Mouse (Mus musculus) spleen, postnatal 10 days (tissue): ENCODE measurements at regions not wholly inside any gene's neighbourhood (a gene's known extent, or its start where the extent isn't known, plus 50 kb on each side); places are given as distances from the start of the nearest gene placed in this dataset.

ENCODE experiments used
- DNase-seq, 2 experiments: peaks; one replicate each; pipeline ENCODE4 v3.0.0; 2021 to 2022; ENCODE audit warnings: low spot score in 2 of 2

- DNase-seq, result no peak
Measured at GRCm38 (mm10) chr2:50698841-50699240, 402.2 kb upstream of the Mmadhc start.

DNA sequence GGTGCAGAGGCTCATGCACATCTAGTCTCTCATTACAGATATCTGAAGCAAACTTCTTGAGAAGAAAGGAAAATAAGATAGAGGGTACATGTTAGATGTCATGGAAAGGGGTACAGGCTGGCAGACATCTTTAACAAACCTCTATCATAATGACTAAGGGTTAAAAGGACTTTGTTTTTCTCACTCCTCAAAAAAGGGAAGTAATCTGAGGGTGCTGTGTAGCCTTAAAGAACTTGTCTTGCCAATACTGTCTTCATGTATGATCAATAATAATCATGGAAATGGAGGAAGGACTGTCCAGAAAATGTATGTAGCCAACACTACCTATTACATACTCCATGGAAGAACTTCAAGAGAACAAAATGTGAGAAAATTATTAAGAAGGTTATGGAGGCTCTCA is 400.0 kb upstream of the Mmadhc start:
- DNase-seq, result no peak

GRCm38 (mm10) chr2:50694849-50695248 is 398.2 kb upstream of the Mmadhc start:
- no peak for DNase-seq

DNA sequence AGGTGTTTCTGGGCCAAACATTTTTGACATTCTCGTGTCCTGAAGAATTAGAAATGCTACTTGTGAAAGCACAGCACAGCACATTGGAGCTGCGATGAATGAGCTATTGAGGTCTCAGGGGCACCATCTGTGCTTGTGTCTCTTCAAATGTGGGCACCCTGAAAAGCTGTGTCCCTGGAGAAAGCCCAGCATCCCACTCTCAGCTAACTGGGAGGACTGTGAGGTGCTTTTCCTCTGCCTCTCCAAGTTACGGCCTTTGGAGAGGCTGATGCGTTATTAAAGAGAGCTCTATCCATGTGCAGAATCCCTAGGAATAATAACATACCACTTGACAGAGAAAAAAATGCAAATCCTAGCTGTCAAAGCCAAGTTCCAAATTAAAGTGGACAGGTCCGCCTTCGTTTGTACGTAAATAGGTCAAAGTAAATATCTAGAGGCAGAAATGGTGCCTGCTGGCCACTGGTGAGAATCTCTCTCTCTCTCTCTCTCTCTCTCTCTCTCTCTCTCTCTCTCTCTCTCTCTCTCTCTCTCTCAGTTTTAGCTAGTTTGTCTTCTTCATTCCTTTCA is 397.3 kb upstream of the Mmadhc start:
- DNase-seq, result no peak

DNA sequence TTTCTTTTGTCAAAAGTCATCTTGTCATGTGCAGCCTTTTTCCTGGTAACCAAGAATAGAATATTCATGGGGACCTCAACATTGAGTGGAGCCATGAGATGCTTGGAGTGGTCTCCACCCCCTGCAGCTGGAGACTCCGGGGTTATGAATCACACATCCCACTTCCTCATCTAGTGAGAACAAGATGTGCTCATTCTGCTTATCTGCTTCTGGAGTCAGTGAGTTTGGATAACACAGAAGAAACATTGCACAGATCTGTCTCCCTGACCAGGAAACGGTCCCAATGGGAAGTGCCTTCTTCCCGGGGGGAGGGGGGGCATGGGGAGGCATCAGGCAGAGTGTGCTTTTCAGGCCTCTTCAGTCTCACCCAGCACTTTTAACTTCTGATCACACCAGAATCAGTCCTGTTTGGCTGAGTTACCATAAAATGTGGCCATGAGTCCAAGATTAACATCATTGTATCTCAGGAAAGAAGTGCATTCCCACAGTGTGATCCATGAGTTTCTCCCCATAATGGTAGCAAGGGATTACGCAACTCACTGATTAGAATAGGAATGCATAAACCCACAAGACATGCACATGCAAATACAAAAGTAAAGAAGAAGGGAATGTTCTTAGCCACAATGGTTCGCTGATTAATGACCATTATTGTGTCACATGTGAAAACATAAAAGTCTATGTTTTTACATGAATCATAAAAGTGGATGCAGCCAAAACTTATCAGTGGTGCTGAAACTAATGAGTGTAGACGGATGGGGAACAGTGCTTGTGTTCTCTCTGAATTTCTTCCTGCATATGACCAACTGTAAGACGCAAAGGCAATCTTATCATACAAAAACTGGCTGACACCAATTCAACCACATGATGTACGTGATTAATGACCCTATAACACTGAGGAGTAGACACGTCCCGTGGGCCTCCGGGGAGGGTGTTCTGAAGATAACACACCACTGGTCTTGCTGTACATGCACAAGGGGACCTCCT is 393.8 kb upstream of the Mmadhc start:
- no peak for DNase-seq

- DNase-seq, result peak in 1 of 2 experiments; percentile 21
Measured at GRCm38 (mm10) chr2:50687672-50688151, 391.1 kb upstream of the Mmadhc start.

DNA sequence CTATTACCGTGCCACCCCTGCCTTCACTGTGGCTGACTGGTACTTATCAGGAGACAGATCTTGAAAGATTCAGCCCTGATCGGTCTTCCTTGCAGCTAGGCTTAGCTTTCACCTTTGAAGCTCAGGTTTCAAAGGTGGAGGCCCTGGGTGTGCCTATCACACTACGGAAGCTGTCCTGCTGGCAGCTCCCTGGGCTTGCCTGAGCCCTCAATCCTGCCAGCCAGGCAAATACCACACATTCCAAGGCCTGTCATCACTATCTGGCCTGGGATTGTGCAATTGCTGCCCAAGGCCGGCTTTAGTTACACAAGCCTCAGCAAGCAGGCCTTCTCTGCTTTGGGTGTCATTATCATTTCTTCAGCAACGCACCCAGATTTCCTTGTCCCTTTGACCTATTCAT is 390.6 kb upstream of the Mmadhc start:
- no peak for DNase-seq

GRCm38 (mm10) chr2:50677456-50677855 is 380.9 kb upstream of the Mmadhc start:
- DNase-seq, result no peak

DNA sequence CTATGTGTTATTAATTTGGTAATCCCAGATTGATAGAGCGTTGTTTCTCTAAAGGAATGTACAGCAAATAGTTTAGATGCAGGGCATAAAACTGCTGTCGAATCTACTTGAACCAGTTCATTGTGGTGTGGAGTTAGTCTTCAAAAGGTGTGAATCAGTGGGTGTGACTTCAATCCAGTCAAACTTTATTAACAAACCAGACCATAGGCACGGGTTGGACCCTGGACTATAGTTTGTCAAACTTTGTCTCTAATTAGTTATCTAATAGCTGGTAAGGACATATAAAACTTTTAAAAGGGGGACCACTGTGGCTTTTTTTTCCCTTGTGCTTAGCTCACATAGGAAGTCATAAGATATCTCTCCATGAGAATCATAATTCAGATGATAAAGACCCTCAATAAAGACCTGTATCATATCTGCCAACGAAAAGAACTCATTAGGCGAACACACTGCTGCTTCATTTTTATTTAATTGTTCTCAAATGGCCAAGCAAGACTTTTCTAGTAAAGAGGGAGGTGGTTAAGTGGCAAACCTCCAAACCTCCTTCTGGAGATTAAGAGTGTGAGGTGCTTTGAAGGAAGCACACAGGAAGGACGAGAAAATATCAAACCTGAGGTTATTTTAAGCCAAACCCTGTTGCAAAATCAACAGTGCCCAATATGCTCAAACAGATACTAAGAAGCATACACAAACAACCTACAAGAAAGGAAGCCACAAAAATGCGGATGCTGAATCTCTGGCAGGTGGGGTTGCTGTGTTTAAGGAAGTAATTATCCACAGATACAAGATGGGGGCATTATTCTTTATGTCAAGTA is 379.3 kb upstream of the Mmadhc start:
- DNase-seq, result no peak

GRCm38 (mm10) chr2:50674856-50675175 is 378.2 kb upstream of the Mmadhc start:
- no peak for DNase-seq

DNA sequence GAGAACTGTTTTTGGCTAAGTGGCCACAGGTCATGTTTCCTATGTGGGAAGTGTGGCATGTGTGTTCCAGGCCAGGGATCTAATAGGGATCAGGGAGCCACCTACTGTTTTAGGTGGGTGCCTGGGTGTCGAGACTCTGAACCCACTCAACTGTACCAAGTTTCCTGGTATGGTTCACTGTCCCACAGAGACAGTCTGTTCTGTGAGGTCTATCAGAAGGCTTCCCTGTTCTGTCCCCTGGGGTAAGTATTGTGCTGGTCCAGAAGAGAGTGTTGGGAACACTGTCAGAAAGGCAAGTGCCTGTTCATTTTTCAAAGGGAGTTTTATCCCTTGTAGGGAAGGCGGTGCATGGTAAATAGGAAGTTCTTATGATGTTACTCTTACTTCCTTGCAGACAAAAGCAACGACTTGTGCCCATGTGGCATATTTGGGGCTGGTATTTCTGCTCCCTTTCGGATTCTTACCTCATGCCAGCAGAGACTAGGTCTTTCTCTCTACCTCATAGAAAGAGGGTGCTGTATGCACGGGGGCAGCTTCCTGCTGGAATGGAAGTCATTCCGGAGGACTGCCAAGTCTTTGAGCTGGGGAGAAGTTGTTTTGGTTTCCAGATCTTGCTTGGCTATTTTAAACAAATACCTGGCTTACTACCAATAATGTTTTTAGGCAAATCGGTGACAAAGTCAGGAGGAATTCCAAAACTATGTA is 377.7 kb upstream of the Mmadhc start:
- no peak for DNase-seq

- no peak for DNase-seq
Measured at GRCm38 (mm10) chr2:50669297-50669696, 372.7 kb upstream of the Mmadhc start.

GRCm38 (mm10) chr2:50668789-50669188 is 372.2 kb upstream of the Mmadhc start:
- DNase-seq, result no peak

DNA sequence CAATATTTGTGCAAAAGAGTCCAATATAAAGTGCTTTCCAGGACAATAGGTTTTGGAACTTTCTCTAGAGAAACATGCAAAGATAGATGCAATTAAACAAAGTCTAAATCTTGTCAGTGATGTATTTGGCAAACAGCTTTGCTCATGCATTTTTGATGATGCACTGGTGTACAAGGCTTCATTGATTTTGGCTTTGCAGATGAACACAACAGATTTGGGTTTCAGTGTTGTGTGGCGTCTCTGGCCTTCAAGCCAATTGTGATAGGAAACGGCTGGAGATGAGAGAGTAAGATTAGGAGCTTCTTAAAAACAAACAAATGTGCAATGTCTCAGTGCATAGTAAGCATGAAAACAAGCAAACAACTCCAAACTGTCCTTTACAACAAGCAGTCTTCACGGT is 370.6 kb upstream of the Mmadhc start:
- DNase-seq, result no peak

DNA sequence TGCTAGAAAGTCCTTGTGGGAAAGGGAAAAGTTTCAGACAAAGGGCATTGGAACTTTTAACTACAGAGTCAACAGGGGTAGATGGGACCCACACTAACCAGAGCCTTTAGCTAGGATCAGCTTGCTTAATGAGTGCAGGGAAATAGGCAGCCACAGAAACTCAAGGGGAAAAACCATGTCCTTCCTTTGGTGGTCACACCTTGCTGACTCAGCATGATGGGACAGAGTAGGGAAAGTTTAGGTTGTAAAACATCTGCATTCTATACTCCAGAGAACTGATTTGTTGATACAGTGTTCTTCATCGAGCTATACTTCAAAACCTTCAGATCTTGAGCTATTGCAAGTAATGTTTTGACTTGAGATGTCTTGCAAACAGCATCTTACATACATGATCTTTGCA is 365.9 kb upstream of the Mmadhc start:
- no peak for DNase-seq

DNA sequence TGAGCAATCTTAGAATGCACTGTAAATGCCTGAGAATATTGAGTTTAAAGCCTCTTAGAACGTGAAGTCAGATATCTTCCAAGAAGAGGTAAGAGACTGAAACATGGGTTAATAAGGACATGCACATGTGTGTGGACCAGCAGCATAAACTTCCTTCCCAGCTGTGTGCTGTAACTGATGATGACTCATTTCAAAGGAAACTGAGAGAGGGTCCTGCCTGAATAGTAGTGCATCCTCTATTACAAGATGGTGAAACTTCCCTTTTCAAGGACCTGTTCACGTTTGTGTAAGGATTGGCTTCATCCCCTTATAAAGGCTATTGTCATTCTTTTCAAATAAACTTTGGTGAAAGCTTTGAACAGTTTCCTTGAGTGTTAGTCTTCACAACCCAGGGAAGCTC is 363.4 kb upstream of the Mmadhc start:
- DNase-seq, result no peak

DNA sequence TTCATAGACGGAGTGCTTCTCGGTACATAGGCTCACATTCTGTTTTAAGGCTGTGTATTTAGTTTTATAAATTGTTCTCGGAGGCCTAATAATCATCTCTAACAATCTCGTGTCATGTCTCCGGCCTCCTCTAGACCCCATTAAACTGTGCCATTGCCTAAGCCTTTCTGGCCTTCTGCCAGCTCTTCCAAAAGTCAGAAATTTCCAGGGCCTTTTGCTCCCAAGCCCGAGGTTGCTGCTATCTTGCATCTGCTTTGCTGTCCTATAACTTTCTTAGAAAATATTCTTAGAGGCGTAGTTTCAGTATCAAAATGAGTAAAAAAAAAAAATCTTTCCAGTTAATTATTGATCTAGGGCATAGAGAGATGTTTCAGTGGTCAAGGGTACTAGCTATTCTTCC is 361.2 kb upstream of the Mmadhc start:
- DNase-seq, result no peak

- DNase-seq, result no peak
Measured at GRCm38 (mm10) chr2:50656351-50656750, 359.8 kb upstream of the Mmadhc start.

- no peak for DNase-seq
Measured at GRCm38 (mm10) chr2:50654953-50655324, 358.3 kb upstream of the Mmadhc start.

GRCm38 (mm10) chr2:50654221-50654952 is 357.8 kb upstream of the Mmadhc start:
- DNase-seq, result no peak

GRCm38 (mm10) chr2:50653121-50653615 is 356.6 kb upstream of the Mmadhc start:
- no peak for DNase-seq
